Mouse (Mus musculus) liver (tissue): ENCODE results near the gene Drg1.

Experiments used
- DNase-seq: peaks from one replicate; pipeline ENCODE4 v3.0.0-alpha.2; 2020; ENCODE audit warnings: mixed read lengths

Gene Drg1

GRCm38 (mm10) chr11:3266079-3266685 is at the start of gene Drg1:
Gene Drg1, minus strand, starts transcription at chr11:3266415.
- DNase-seq: peak; percentile 96

DNA sequence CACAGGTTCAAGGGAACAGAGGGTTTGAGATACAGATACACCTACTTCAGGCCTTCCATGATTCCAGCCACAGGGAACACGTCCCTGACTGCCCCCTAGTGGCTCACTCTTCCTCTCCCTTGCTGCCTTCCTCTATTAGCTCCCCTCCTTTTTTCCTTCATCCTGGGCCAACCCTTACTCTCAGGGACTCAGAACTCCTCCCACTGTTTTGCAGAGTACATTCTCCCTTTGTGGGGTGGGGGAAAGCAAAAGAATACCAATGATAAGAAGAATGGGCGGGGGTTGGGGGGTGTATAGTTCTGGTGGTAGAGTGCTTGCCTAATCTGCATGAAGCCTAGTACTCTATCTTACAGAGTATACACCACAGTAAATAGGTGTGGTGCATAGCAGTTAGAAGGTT is 47.9 kb upstream of the Drg1 start:
- peak; percentile 67 for DNase-seq

GRCm38 (mm10) chr11:3313294-3313693 is 47.1 kb upstream of the Drg1 start:
- DNase-seq: no peak

GRCm38 (mm10) chr11:3311586-3312347 is 45.6 kb upstream of the Drg1 start:
- no peak for DNase-seq

DNA sequence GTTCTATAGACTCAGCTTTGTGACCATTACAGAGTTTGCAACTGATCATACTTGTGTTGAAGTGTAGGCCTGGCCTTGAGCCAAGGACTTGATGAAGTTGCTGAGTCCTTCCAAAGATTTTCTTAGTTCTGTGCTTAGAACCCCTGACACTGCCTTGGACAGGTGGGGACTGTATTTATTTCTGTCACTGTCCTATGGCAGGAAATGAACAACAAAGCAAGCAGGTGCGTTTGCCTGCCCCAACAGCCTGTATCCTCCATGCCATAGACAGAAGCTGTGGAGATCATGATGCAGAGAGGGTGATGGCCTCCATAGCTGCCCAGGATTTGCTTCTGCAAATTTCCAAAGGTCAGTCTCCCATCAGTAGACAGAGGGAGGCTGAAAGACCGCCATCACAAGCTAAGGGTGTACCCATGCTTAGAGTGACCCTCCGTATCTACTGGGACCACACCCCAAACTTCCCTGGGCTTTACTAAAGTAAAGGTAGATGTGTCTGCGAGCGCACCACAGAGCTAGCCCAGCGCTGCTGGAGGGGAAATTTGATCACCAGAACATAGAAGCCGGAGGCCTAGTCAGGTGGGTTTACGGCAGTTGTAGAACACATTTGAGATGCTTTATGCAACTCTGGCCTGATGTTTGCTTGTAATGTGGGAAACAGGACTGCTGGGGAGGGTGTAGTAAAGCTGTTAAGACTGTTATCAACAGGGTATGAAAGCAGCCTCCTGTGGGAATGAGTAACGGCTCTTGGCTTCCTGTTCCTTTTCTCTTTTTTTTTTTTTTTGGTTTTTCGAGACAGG is 44.8 kb upstream of the Drg1 start:
- no peak for DNase-seq

- DNase-seq: no peak
Observed at GRCm38 (mm10) chr11:3309884-3310283, 43.7 kb upstream of the Drg1 start.

GRCm38 (mm10) chr11:3307875-3308274 is 41.7 kb upstream of the Drg1 start:
- DNase-seq: no peak

GRCm38 (mm10) chr11:3305821-3306220 is 39.6 kb upstream of the Drg1 start:
- no peak for DNase-seq

- DNase-seq: no peak
Observed at GRCm38 (mm10) chr11:3302792-3303191, 36.6 kb upstream of the Drg1 start.

DNA sequence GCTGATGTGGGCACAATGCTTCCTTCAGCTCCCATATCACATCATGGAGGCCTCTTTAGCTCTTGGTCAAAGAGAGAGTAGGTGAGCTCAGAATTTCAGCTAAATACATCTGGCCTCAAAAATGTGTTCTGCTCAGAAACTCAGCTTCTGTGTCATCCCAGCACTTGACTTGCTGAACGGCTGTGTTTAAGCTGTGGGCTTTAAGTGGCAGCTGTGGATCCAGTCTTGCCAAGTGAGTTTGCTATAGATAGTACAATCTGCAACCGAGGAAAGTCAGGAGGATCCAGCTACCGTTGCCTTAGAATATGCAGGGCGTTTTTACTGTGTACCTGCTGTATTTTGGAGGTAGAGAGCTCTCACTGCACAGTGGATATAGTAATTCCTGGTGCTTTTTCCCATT is 36.2 kb upstream of the Drg1 start:
- DNase-seq: no peak

DNA sequence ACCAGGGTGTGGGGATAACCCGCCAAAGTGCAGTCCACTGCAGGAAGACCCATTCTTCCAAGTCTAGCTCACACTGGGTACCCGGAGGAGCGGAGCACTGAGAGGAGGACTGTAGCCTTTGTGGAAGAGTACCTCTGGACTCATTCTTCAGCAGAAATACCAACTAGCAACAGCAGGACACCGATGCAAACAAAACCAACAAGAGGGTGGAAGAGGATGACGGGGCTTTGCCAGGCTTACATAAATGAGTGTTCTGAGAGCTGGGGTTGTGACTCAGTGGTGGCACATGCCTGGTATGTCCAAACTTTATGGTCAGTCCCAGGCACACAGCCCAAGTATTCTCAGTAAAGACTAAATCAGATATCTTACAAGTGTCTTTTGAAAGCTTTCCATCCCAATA is 34.9 kb upstream of the Drg1 start:
- DNase-seq: no peak

DNA sequence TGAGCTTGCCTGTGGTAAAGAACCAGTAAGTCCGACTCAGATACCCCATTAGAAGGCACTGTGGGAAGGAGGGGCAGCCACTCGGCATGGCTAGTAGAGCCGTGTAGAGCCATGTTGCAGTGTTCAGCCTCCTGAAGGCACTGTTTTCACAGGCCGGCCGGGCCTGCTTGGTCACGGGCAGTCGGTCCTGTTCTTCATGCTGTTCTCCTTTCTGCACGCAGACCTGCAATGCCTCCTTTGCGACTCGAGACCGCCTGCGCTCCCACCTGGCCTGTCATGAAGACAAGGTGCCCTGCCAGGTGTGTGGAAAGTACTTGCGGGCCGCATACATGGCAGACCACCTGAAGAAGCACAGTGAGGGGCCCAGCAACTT is 32.6 kb upstream of the Drg1 start:
- no peak for DNase-seq

- DNase-seq: no peak
Observed at GRCm38 (mm10) chr11:3297871-3298812, 31.9 kb upstream of the Drg1 start.

DNA sequence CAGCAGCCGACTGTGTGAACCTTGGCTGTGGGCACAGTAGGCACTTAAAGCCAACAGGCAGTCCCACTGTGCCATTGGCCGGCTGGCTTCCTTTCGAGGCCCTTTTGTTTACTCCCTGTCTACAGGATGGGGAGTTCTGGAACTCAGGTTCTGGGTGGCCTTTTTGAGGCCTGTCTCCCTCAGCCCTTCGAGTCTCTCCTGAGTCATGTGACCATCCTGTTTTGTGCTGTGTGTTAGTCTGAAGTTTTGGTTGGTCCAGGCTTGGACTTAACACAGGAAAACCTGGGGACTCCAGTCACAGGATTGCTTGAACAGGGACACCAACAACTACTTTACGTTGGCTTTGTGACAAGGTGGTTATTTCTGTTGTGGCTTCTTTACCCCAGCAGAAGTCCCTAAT is 29.8 kb upstream of the Drg1 start:
- DNase-seq: no peak

DNA sequence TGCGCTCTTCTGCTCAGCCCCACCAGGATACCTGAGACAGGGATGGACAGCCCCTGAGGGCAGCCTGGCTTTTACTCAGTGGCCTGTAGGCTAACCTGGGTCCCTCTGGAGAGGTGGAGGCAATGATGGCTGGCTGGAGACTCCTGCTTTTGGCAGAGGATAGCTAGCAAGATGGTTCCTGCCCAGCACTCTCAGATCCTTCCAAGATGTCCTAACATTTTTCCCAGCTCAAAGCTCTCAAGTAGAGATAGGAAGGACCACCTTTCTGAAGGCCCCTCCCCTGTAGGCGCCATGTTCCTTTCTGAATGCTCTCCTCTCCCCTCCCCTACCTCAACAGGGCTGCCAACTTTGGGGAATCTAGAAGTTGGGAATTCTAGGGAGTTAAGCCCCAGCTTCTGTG is 28.4 kb upstream of the Drg1 start:
- DNase-seq: no peak

GRCm38 (mm10) chr11:3293361-3293760 is 27.1 kb upstream of the Drg1 start:
- DNase-seq: no peak

DNA sequence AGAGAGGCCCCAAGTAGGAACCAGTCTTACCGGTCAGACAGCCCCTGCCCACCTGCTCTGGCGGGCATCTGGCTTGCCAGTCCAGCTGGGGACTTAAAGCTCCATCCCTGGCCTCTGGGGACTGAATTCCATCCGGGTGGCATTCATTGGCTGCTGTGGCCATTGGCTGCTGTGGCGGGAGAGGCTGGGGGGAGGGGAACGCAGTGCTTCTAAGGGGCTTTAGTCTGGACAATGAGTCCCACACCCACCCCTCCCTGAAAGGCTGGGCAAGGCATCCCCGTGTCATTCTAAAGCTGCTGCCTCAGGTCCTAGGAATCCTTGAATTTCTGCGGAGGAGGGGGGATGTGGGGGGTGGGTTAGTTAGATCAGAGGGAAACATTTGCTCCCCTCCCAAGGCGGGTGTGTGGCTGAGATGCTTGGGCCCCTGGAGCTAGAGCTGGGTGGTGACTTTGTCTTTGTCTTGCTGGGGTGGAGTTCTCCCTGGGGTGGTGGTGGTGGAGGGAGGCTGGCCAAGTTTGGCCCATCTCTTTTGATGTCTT is 26.6 kb upstream of the Drg1 start:
- DNase-seq: peak; percentile 47

DNA sequence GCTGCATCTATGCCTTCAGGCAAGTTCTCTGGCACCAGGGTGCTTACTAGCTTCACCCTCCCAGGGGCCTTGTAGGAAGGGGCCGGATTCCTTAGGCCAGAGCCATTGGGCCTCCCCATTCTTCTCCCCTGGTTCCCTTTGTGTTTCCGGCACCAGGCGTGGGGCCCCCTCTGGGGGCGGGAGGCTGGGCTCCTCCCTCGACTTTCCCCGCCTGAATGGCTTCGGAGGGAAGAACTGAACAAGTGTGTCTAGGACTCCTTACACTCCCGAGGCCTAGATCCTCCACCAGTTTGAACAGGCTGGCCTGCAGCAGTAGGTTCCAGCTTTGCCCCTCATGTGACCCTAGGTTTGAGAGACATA is 25.8 kb upstream of the Drg1 start:
- peak; percentile 83 for DNase-seq

GRCm38 (mm10) chr11:3291311-3292061 is 25.3 kb upstream of the Drg1 start:
- peak; percentile 31 for DNase-seq

GRCm38 (mm10) chr11:3290640-3291310 is 24.6 kb upstream of the Drg1 start:
- DNase-seq: peak; percentile 66
